Mouse (Mus musculus): ENCODE measurements around the gene Msl1. TPM values are rescaled to one million over a fixed set of nuclear protein-coding genes. Genes with fewer than 3 reads are reported as not detected.

The Msl1 gene
- total RNA-seq, 2 experiments from 2014 or later = 71.2 to 71.8 TPM

Other genes starting within 250 kb of the Msl1 start
- gene Ikzf3, start 249.5 kb upstream of the Msl1 start, total RNA-seq (2021) = 1 to 10 TPM in 1 of 2 experiments, under 1 TPM in 1; 0.81 to 5.4 TPM
- not detected for gene Zpbp2, start 244.4 kb upstream of the Msl1 start, total RNA-seq (2021)
- 10 to 100 TPM; 35.0 to 37.1 TPM for gene Ormdl3, start 208.1 kb upstream of the Msl1 start, total RNA-seq (2021)
- not detected for gene Lrrc3c, start 197.2 kb upstream of the Msl1 start, total RNA-seq (2021)
- 10 to 100 TPM in 1 of 2 experiments, 1 to 10 TPM in 1; 8.8 to 12.9 TPM for gene Gm12355, start 169.9 kb upstream of the Msl1 start, total RNA-seq (2021)
- gene Gsdma3, start 169.2 kb upstream of the Msl1 start, total RNA-seq (2021) = 1 to 10 TPM; 4.4 to 4.5 TPM
- under 1 TPM; 0.22 to 0.50 TPM for gene Gsdma2, start 148.8 kb upstream of the Msl1 start, total RNA-seq (2021)
- not detected for gene Gsdma, start 131.2 kb upstream of the Msl1 start, total RNA-seq (2021)
- 100 to 1,000 TPM; 110 TPM for gene Psmd3, start 113.0 kb upstream of the Msl1 start, total RNA-seq (2021)
- not detected for gene Csf3, start 94.3 kb upstream of the Msl1 start, total RNA-seq (2021)
- gene Med24, start 66.1 kb upstream of the Msl1 start, total RNA-seq (2021) = 10 to 100 TPM; 49.5 to 49.8 TPM
- 100 to 1,000 TPM; 123 to 130 TPM for gene Thra, start 54.9 kb upstream of the Msl1 start, total RNA-seq (2021)
- 10 to 100 TPM; 20.7 to 31.5 TPM for gene Nr1d1, start 20.2 kb upstream of the Msl1 start, total RNA-seq (2021)
- 10 to 100 TPM; 23.6 to 25.0 TPM for gene Casc3, start 9.4 kb downstream of the Msl1 start, total RNA-seq (2021)
- gene Rapgefl1, start 41.3 kb downstream of the Msl1 start, total RNA-seq (2021) = 1 to 10 TPM in 1 of 2 experiments, under 1 TPM in 1; 0.61 to 1.0 TPM
- 10 to 100 TPM in 1 of 2 experiments, 1 to 10 TPM in 1; 8.2 to 10.6 TPM for gene Wipf2, start 68.1 kb downstream of the Msl1 start, total RNA-seq (2021)
- gene Cdc6, start 112.3 kb downstream of the Msl1 start, total RNA-seq (2021) = 1 to 10 TPM in 1 of 2 experiments, under 1 TPM in 1; 0.72 to 2.2 TPM
- gene Rara, start 132.3 kb downstream of the Msl1 start, total RNA-seq (2021) = 10 to 100 TPM; 17.9 to 21.6 TPM
- gene Gjd3, start 187.5 kb downstream of the Msl1 start, total RNA-seq (2021) = 1 to 10 TPM; 1.5 to 2.0 TPM
- gene Top2a, start 228.7 kb downstream of the Msl1 start, total RNA-seq (2021) = 10 to 100 TPM; 16.0 to 34.1 TPM
- gene Igfbp4, start 245.7 kb downstream of the Msl1 start, total RNA-seq (2021) = 100 to 1,000 TPM; 125 to 129 TPM